Mouse (Mus musculus) liver, embryonic 14.5 days (tissue): Measurements from ENCODE around the gene Ntn4. TPM values are rescaled to one million over a fixed set of nuclear protein-coding genes. Genes with fewer than 3 reads are reported as not detected.

Experiments used
- ATAC-seq: fragments of 200-750 bp; cut with Nextera tagmentation; 2 replicates; pipeline ENCODE4 v1.8.0; 2017; ENCODE audit warnings: moderate number of reproducible peaks, mild to moderate bottlenecking, moderate library complexity; ENCODE audit not compliant: insufficient read depth
- DNase-seq, 3 experiments: peaks; one replicate each; pipeline ENCODE4 v3.0.0-alpha.2; 2012 to 2013; ENCODE audit warnings: low read depth in 3 of 3, low spot score in 3 of 3
- H3K27ac ChIP-seq: fragments of 300-500 bp; sonication (generic); 2 replicates; pipeline ENCODE4 v1.5.1; 2014; ENCODE audit warnings: moderate library complexity, mild to moderate bottlenecking, control low read depth, inconsistent platforms
- H3K27me3 ChIP-seq: fragments of 300-500 bp; sonication (generic); 2 replicates; pipeline ENCODE4 v1.6.1; 2014; ENCODE audit warnings: mild to moderate bottlenecking, low read length, moderate library complexity; ENCODE audit not compliant: control insufficient read depth, insufficient read depth
- H3K36me3 ChIP-seq: fragments of 300-500 bp; sonication (generic); replicated peaks from 2 replicates; pipeline ENCODE4 v1.6.1; 2014; ENCODE audit warnings: low read depth; ENCODE audit not compliant: control insufficient read depth, insufficient read depth
- H3K4me1 ChIP-seq, 2 experiments: fragments of 200-500 bp in 1 of 2; fragments of 300-500 bp in 1 of 2; sonication (generic) in 1 of 2; replicated peaks; 2 replicates each; pipeline ENCODE4 v1.6.1; 2012 to 2014; ENCODE audit warnings: antibody characterized with exemption in 1 of 2, inconsistent platforms in 1 of 2, low read length in 1 of 2; ENCODE audit not compliant: control insufficient read depth in 2 of 2, insufficient read depth in 2 of 2
- H3K4me2 ChIP-seq: fragments of 300-500 bp; sonication (generic); 2 replicates; pipeline ENCODE4 v1.6.1; 2014; ENCODE audit warnings: low read depth, mild to moderate bottlenecking, control low read depth, moderate library complexity
- H3K4me3 ChIP-seq, 2 experiments: fragments of 200-500 bp in 1 of 2; fragments of 300-500 bp in 1 of 2; sonication (generic) in 1 of 2; 2 replicates each; pipeline ENCODE4 v1.5.1; 2012 to 2014; ENCODE audit warnings: low read depth in 2 of 2, low read length in 2 of 2, mild to moderate bottlenecking in 2 of 2, control low read depth in 1 of 2, inconsistent platforms in 1 of 2, moderate library complexity in 1 of 2; ENCODE audit not compliant: insufficient read depth in 1 of 2
- H3K9ac ChIP-seq: fragments of 300-500 bp; sonication (generic); replicated peaks from 2 replicates; pipeline ENCODE4 v1.6.1; 2014; ENCODE audit warnings: mild to moderate bottlenecking, control low read depth, moderate library complexity
- H3K9me3 ChIP-seq: fragments of 300-500 bp; sonication (generic); 2 replicates; pipeline ENCODE4 v1.6.1; 2016; ENCODE audit warnings: low read length, mixed read lengths; ENCODE audit not compliant: control insufficient read depth
- CTCF ChIP-seq: IDR thresholded peaks from 2 replicates; pipeline ENCODE4 v1.5.1; 2016; ENCODE audit warnings: antibody characterized with exemption, low read depth, control low read depth
- EP300 ChIP-seq: IDR thresholded peaks from 2 replicates; pipeline ENCODE4 v1.6.1; 2016; ENCODE audit warnings: antibody characterized with exemption, low read depth
- WGBS: fragments of 180-500 bp; shearing (Covaris S2); extraction: QIAGEN DNeasy Blood & Tissue Kit; methylation state at CpG from one replicate; pipeline ENCODE4 v1.1.7; 2014; ENCODE audit not compliant: insufficient replicate concordance; 5-methylcytosine and 5-hydroxymethylcytosine counted together
- polyA plus RNA-seq, 2 experiments: library from polyadenylated mRNA; depleted of rRNA in 1 of 2; stranded (reverse) in 1 of 2; unstranded in 1 of 2; fragments of >200 nt; fragmentation: Nextera tagmentation in 1 of 2; extraction: Ambion mirVana in 1 of 2; gene quantifications; 2 replicates each; pipeline versions ENCODE4 v1.2.1 to v1.2.3; 2012 to 2014

Ntn4 gene
- polyA plus RNA-seq, 2 experiments, result 0.11 to 0.52 TPM

DNA sequence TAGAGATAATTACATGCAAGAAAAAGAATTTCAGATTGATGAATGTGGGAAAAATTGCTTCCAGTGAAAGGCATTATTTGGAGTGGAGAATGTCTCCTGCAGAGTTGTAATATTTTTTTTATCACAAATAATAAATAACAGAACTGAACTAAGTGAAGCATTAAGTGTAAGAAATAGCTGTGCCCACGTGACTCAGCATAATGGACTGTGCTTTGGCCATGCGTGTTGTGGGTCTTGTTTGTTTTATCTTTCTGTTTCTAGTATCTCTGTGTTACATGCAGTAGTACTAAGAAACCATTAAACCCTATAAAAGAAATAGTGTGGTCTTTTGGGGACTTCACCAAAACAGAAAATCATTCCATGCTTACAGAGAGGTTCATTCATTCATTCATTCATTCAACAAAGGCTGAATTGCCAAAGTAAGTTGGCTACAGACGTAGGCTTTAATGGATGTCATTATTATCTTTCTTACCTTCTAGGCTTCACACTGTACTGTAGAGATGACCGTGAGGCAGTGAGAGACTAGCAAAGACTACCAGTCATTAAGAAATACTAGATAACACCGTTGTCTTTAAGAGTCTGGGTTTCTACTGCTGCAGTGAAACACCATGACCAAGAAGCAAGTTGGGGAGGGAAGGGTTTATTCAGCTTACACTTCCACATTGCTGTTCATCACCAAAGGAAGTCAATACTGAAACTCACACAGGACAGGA lies 81.3 kb downstream of the Ntn4 start:
- H3K27ac ChIP-seq, result peak overlapping the region; percentile 2; the same call in 1 of the 2 replicates
- no peak overlapping the region for H3K9ac ChIP-seq
- no peaks in the 10 kb centered on the region for H3K36me3 ChIP-seq
- H3K4me1 ChIP-seq, result peaks cover 17 to 22% of the 10 kb centered on the region in 2 experiments
- no peaks in the 10 kb centered on the region for H3K9me3 ChIP-seq
- WGBS, result 28% methylated on average over 5 of the region's 5 CpGs
- no peak overlapping the region for H3K4me2 ChIP-seq
- TF ChIP-seq CTCF (no peak), EP300 (no peak)
- DNase-seq, result peak in 1 of 3 experiments; percentile 37
- peak; percentile 69; the same call in 1 of the 2 replicates for ATAC-seq
- no peak overlapping the region for H3K4me3 ChIP-seq
- H3K27me3 ChIP-seq, result no peaks in the 10 kb centered on the region

GRCm38 (mm10) chr10:93723942-93724542 lies 83.6 kb downstream of the Ntn4 start:
- H3K4me1 ChIP-seq, result peaks cover 17 to 22% of the 10 kb centered on the region in 2 experiments
- H3K27ac ChIP-seq, result no peak overlapping the region
- H3K4me2 ChIP-seq, result peak overlapping the region; percentile 41
- no peak overlapping the region for H3K4me3 ChIP-seq
- no peak overlapping the region for H3K9ac ChIP-seq
- 10% methylated on average over 11 of the region's 11 CpGs for WGBS
- no peaks in the 10 kb centered on the region for H3K9me3 ChIP-seq
- no peaks in the 10 kb centered on the region for H3K27me3 ChIP-seq
- H3K36me3 ChIP-seq, result no peaks in the 10 kb centered on the region
- DNase-seq (no peak), ATAC-seq (no peak)
- TF ChIP-seq EP300 (no peak), CTCF (no peak)

- Histone ChIP-seq H3K4me2 (no peak overlapping the region), H3K36me3 (no peaks in the 10 kb centered on the region), H3K9me3 (no peaks in the 10 kb centered on the region), H3K27ac (no peak overlapping the region), H3K9ac (no peak overlapping the region), H3K4me1 (peaks cover 18 to 36% of the 10 kb centered on the region in 2 experiments), H3K27me3 (no peaks in the 10 kb centered on the region), H3K4me3 (no peak overlapping the region)
- DNase-seq (no peak), ATAC-seq (no peak)
- TF ChIP-seq CTCF (no peak), EP300 (no peak)
- 83% methylated on average over 5 of the region's 5 CpGs for WGBS
These were observed 87.7 kb downstream of the Ntn4 start for GRCm38 (mm10) chr10:93728131-93728530.

DNA sequence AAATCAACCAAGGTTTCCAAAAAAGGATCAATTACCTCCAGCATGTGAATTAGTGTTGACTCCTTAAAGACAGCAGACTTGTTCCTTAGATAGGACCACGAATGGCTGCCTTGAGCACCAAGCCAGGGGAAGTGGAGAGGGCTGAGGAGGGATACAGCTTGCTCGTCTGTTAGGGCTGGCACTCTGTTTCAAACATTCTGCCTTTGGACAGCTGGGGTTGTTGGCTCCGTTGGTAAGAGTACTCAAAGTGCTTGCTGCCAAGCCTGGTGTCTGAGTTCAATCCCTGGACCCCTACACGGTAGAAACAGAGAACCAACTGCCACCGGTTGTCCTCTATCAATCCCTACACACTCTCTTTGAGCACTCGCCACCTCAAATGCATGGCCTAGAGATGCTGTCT lies 90.0 kb downstream of the Ntn4 start:
- no peak overlapping the region for H3K4me2 ChIP-seq

GRCm38 (mm10) chr10:93731248-93731691 lies 90.8 kb downstream of the Ntn4 start:
- no peaks in the 10 kb centered on the region for H3K9me3 ChIP-seq
- no peak overlapping the region; the same call in 1 of the 2 replicates for H3K9ac ChIP-seq
- no peak overlapping the region for H3K4me3 ChIP-seq
- peaks cover 12 to 28% of the 10 kb centered on the region in 2 experiments for H3K4me1 ChIP-seq
- TF ChIP-seq CTCF (no peak), EP300 (peak; percentile 62)
- DNase-seq (peak in 2 of 3 experiments; percentile 6 to 70), ATAC-seq (peak; percentile 90)
- no peaks in the 10 kb centered on the region for H3K36me3 ChIP-seq
- H3K27me3 ChIP-seq, result no peaks in the 10 kb centered on the region
- H3K27ac ChIP-seq, result peak overlapping the region; percentile 62
- WGBS, result 17% methylated on average over 9 of the region's 9 CpGs
- H3K4me2 ChIP-seq, result peak overlapping the region; percentile 24

More for the DNA sequence above, 90.0 kb downstream of the Ntn4 start:
- DNase-seq (no peak), ATAC-seq (no peak)
- peaks cover 12 to 28% of the 10 kb centered on the region in 2 experiments for H3K4me1 ChIP-seq
- H3K27me3 ChIP-seq, result no peaks in the 10 kb centered on the region
- no peaks in the 10 kb centered on the region for H3K36me3 ChIP-seq
- no peak overlapping the region for H3K4me3 ChIP-seq
- TF ChIP-seq CTCF (no peak), EP300 (no peak)
- H3K9me3 ChIP-seq, result no peaks in the 10 kb centered on the region
- WGBS, result 44% methylated on average over 6 of the region's 6 CpGs
- H3K9ac ChIP-seq, result no peak overlapping the region
- no peak overlapping the region; the same call in 1 of the 2 replicates for H3K27ac ChIP-seq
